Mouse (Mus musculus) heart, embryonic 11.5 days (tissue): Measurements from ENCODE around the gene Gfm2. TPM values are rescaled to one million over a fixed set of nuclear protein-coding genes. Genes with fewer than 3 reads are reported as not detected.

Experiments used
- ATAC-seq: fragments of 200-750 bp; cut with Nextera tagmentation; replicated peaks from 2 replicates; pipeline ENCODE4 v1.8.0; 2017; ENCODE audit warnings: moderate library complexity; ENCODE audit not compliant: insufficient number of reproducible peaks, low FRiP score, low TSS enrichment
- H3K27ac ChIP-seq: fragments of 300-500 bp; sonication (generic); 2 replicates; pipeline ENCODE4 v1.5.1; 2014; ENCODE audit warnings: mild to moderate bottlenecking, low read depth, low read length
- H3K27me3 ChIP-seq: fragments of 300-500 bp; sonication (generic); 2 replicates; pipeline ENCODE4 v1.6.1; 2014; ENCODE audit warnings: mild to moderate bottlenecking, low read length, mixed read lengths; ENCODE audit not compliant: control insufficient read depth, insufficient read depth
- H3K36me3 ChIP-seq: fragments of 300-500 bp; sonication (generic); 2 replicates; pipeline ENCODE4 v1.6.1; 2014; ENCODE audit warnings: mild to moderate bottlenecking, low read length, moderate library complexity, mixed read lengths; ENCODE audit not compliant: control insufficient read depth, insufficient read depth
- H3K4me1 ChIP-seq: fragments of 300-500 bp; sonication (generic); 2 replicates; pipeline ENCODE4 v1.6.1; 2014; ENCODE audit warnings: low read length; ENCODE audit not compliant: control insufficient read depth, insufficient read depth
- H3K4me2 ChIP-seq: fragments of 300-500 bp; sonication (generic); 2 replicates; pipeline ENCODE4 v1.6.1; 2014; ENCODE audit warnings: mild to moderate bottlenecking, moderate library complexity
- H3K4me3 ChIP-seq: fragments of 300-500 bp; sonication (generic); 2 replicates; pipeline ENCODE4 v1.5.1; 2014; ENCODE audit warnings: low read depth, low read length
- H3K9ac ChIP-seq: fragments of 300-500 bp; sonication (generic); 2 replicates; pipeline ENCODE4 v1.6.1; 2014; ENCODE audit warnings: mild to moderate bottlenecking, low read depth, low read length, moderate library complexity
- H3K9me3 ChIP-seq: fragments of 300-500 bp; sonication (generic); replicated peaks from 2 replicates; pipeline ENCODE4 v1.6.1; 2016; ENCODE audit warnings: low read length; ENCODE audit not compliant: control insufficient read depth
- WGBS: fragments of 180-500 bp; shearing (Covaris S2); extraction: QIAGEN DNeasy Blood & Tissue Kit; methylation state at CpG from one replicate; pipeline ENCODE4 v1.1.7; 2014; ENCODE audit not compliant: insufficient replicate concordance; 5-methylcytosine and 5-hydroxymethylcytosine counted together
- polyA plus RNA-seq: library from polyadenylated mRNA; unstranded; fragments of >200 nt; fragmentation: Nextera tagmentation; extraction: Ambion mirVana; gene quantifications from 2 replicates; pipeline ENCODE4 v1.2.1, GENCODE M21; 2014

Gene Gfm2
- polyA plus RNA-seq, 1 experiment from 2014 or later = 30.3 TPM

- Histone ChIP-seq H3K27ac (no peak overlapping the region), H3K4me1 (no peaks in the 10 kb centered on the region), H3K9me3 (no peaks in the 10 kb centered on the region), H3K4me2 (no peak overlapping the region), H3K27me3 (no peaks in the 10 kb centered on the region), H3K36me3 (no peaks in the 10 kb centered on the region), H3K4me3 (no peak overlapping the region), H3K9ac (no peak overlapping the region)
- no peak for ATAC-seq
- WGBS = 64% methylated on average over 10 of the region's 10 CpGs
These were observed 86.7 kb downstream of the Gfm2 start for GRCm38 (mm10) chr13:97224341-97224982.

- Histone ChIP-seq H3K36me3 (no peaks in the 10 kb centered on the region), H3K27me3 (no peaks in the 10 kb centered on the region), H3K4me1 (no peaks in the 10 kb centered on the region), H3K9me3 (no peaks in the 10 kb centered on the region), H3K4me3 (no peak overlapping the region), H3K9ac (no peak overlapping the region), H3K4me2 (no peak overlapping the region), H3K27ac (no peak overlapping the region)
- whole genome bisulfite sequencing = 71% methylated on average over 17 of the region's 17 CpGs
- no peak for ATAC-seq
These were observed 87.4 kb downstream of the Gfm2 start for GRCm38 (mm10) chr13:97225130-97225529.

DNA sequence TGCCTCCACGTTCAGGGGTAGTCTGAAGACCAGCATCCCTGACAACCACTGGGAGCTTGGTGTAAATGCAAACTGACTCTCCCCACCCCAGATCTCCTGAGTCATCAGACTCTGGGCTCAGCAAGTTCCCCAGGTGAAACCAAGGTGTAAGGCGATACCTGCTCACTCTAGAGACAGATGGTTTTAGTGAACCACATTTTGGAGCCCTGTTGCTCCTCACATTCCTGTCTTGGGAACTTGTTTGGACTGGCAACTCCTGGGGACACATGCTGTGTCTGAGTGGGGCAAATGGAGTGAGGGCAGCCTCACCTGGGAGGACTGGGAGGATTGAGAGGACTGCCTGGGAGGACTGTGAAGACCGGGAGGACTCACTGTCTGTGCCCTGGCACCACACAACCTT lies 90.1 kb downstream of the Gfm2 start:
- no peak overlapping the region for H3K27ac ChIP-seq
- no peak overlapping the region for H3K4me2 ChIP-seq
- H3K4me3 ChIP-seq = no peak overlapping the region
- H3K9ac ChIP-seq = no peak overlapping the region
- no peaks in the 10 kb centered on the region for H3K36me3 ChIP-seq
- no peak for ATAC-seq
- H3K9me3 ChIP-seq = no peaks in the 10 kb centered on the region
- H3K4me1 ChIP-seq = no peaks in the 10 kb centered on the region
- no peaks in the 10 kb centered on the region for H3K27me3 ChIP-seq
- WGBS = 87% methylated on average over 3 of the region's 3 CpGs

GRCm38 (mm10) chr13:97230101-97230500 lies 92.4 kb downstream of the Gfm2 start:
- 69% methylated on average over 3 of the region's 3 CpGs for WGBS
- H3K27ac ChIP-seq = no peak overlapping the region
- no peaks in the 10 kb centered on the region for H3K27me3 ChIP-seq
- H3K36me3 ChIP-seq = no peaks in the 10 kb centered on the region
- no peaks in the 10 kb centered on the region for H3K9me3 ChIP-seq
- no peak overlapping the region for H3K9ac ChIP-seq
- ATAC-seq = no peak
- no peak overlapping the region for H3K4me3 ChIP-seq
- no peaks in the 10 kb centered on the region for H3K4me1 ChIP-seq
- H3K4me2 ChIP-seq = no peak overlapping the region

Other genes with a start within 250 kb of the Gfm2 start
- 0.34 and 0.61 TPM in 2 replicates for gene Gcnt4, start 213.2 kb upstream of the Gfm2 start, polyA plus RNA-seq
- not detected in 2 replicates for gene 1700029F12Rik, start 103.6 kb upstream of the Gfm2 start, polyA plus RNA-seq
- 14.2 and 15.0 TPM in 2 replicates for gene Fam169a, start 70.7 kb upstream of the Gfm2 start, polyA plus RNA-seq
- gene Gm6169, start 38.7 kb upstream of the Gfm2 start, polyA plus RNA-seq = 3.0 and 3.3 TPM in 2 replicates
- gene Nsa2, start within 50 bp of the Gfm2 start, polyA plus RNA-seq = 56.5 and 64.5 TPM in 2 replicates
- 31.5 and 32.3 TPM in 2 replicates for gene Hexb, start 60.4 kb downstream of the Gfm2 start, polyA plus RNA-seq
- 5.4 and 6.3 TPM in 2 replicates for gene Enc1, start 103.2 kb downstream of the Gfm2 start, polyA plus RNA-seq